Mouse (Mus musculus): ENCODE data around the gene Erc2. TPM values are rescaled to one million over a fixed set of nuclear protein-coding genes. Genes with fewer than 3 reads are reported as not detected.

The Erc2 gene
- polyA plus RNA-seq, 1 experiment from 2014 or later = 4.3 TPM

- Histone ChIP-seq H3K4me3 (ENCODE audit: low read length) (no peak overlapping the region), H3K9ac (ENCODE audit: low read depth, low read length) (no peak overlapping the region), H3K4me2 (ENCODE audit: low read depth, low read length) (no peak overlapping the region), H3K4me1 (ENCODE audit: control insufficient read depth, insufficient read depth, low read length) (no peaks in the 10 kb centered on the region), H3K27ac (ENCODE audit: low read length) (no peak overlapping the region), H3K9me3 (ENCODE audit: control insufficient read depth, low read length) (no peaks in the 10 kb centered on the region), H3K27me3 (replicated peaks; ENCODE audit: control insufficient read depth, insufficient read depth, low read length) (no peaks in the 10 kb centered on the region), H3K36me3 (ENCODE audit: control insufficient read depth, insufficient read depth, low read length) (no peaks in the 10 kb centered on the region)
- 22% methylated on average over 3 of the region's 3 CpGs for WGBS
- no peak for ATAC-seq
Observed at GRCm38 (mm10) chr14:27741248-27741916, 119.2 kb downstream of the Erc2 start.

- WGBS = 69% methylated on average over 1 of the region's 1 CpGs
Observed at GRCm38 (mm10) chr14:27754340-27754739, 132.1 kb downstream of the Erc2 start.

GRCm38 (mm10) chr14:27756901-27757300, 134.7 kb downstream of the Erc2 start:
- 73% methylated on average over 5 of the region's 5 CpGs for WGBS

More at GRCm38 (mm10) chr14:27754340-27754739, 132.1 kb downstream of the Erc2 start:
- Histone ChIP-seq H3K36me3 (ENCODE audit: control insufficient read depth, insufficient read depth, low read length) (no peaks in the 10 kb centered on the region), H3K9ac (ENCODE audit: low read depth, low read length) (no peak overlapping the region), H3K9me3 (ENCODE audit: control insufficient read depth, low read length) (no peaks in the 10 kb centered on the region), H3K4me3 (ENCODE audit: low read length) (no peak overlapping the region), H3K4me1 (ENCODE audit: control insufficient read depth, insufficient read depth, low read length) (no peaks in the 10 kb centered on the region), H3K27ac (ENCODE audit: low read length) (no peak overlapping the region), H3K4me2 (ENCODE audit: low read depth, low read length) (no peak overlapping the region), H3K27me3 (replicated peaks; ENCODE audit: control insufficient read depth, insufficient read depth, low read length) (no peaks in the 10 kb centered on the region)
- ATAC-seq = no peak

GRCm38 (mm10) chr14:27758230-27758629, 136.0 kb downstream of the Erc2 start:
- H3K4me3 ChIP-seq (ENCODE audit: low read length) = no peak overlapping the region
- 89% methylated on average over 1 of the region's 1 CpGs for WGBS

More at GRCm38 (mm10) chr14:27756901-27757300, 134.7 kb downstream of the Erc2 start:
- Histone ChIP-seq H3K4me3 (ENCODE audit: low read length) (no peak overlapping the region), H3K4me1 (ENCODE audit: control insufficient read depth, insufficient read depth, low read length) (no peaks in the 10 kb centered on the region), H3K4me2 (ENCODE audit: low read depth, low read length) (no peak overlapping the region), H3K27me3 (replicated peaks; ENCODE audit: control insufficient read depth, insufficient read depth, low read length) (no peaks in the 10 kb centered on the region), H3K9ac (ENCODE audit: low read depth, low read length) (no peak overlapping the region), H3K9me3 (ENCODE audit: control insufficient read depth, low read length) (no peaks in the 10 kb centered on the region), H3K36me3 (ENCODE audit: control insufficient read depth, insufficient read depth, low read length) (no peaks in the 10 kb centered on the region), H3K27ac (ENCODE audit: low read length) (no peak overlapping the region)
- no peak for ATAC-seq

GRCm38 (mm10) chr14:27759069-27759628, 136.9 kb downstream of the Erc2 start:
- Histone ChIP-seq H3K27me3 (replicated peaks; ENCODE audit: control insufficient read depth, insufficient read depth, low read length) (no peaks in the 10 kb centered on the region), H3K9me3 (ENCODE audit: control insufficient read depth, low read length) (no peaks in the 10 kb centered on the region), H3K4me3 (ENCODE audit: low read length) (no peak overlapping the region), H3K4me1 (ENCODE audit: control insufficient read depth, insufficient read depth, low read length) (no peaks in the 10 kb centered on the region), H3K9ac (ENCODE audit: low read depth, low read length) (no peak overlapping the region), H3K27ac (ENCODE audit: low read length) (no peak overlapping the region), H3K36me3 (ENCODE audit: control insufficient read depth, insufficient read depth, low read length) (no peaks in the 10 kb centered on the region), H3K4me2 (ENCODE audit: low read depth, low read length) (no peak overlapping the region)
- ATAC-seq = no peak
- 88% methylated on average over 6 of the region's 6 CpGs for WGBS

More at GRCm38 (mm10) chr14:27758230-27758629, 136.0 kb downstream of the Erc2 start:
- no peak for ATAC-seq
- Histone ChIP-seq H3K36me3 (ENCODE audit: control insufficient read depth, insufficient read depth, low read length) (no peaks in the 10 kb centered on the region), H3K4me2 (ENCODE audit: low read depth, low read length) (no peak overlapping the region), H3K4me1 (ENCODE audit: control insufficient read depth, insufficient read depth, low read length) (no peaks in the 10 kb centered on the region), H3K27me3 (replicated peaks; ENCODE audit: control insufficient read depth, insufficient read depth, low read length) (no peaks in the 10 kb centered on the region), H3K9ac (ENCODE audit: low read depth, low read length) (no peak overlapping the region), H3K27ac (ENCODE audit: low read length) (no peak overlapping the region), H3K9me3 (ENCODE audit: control insufficient read depth, low read length) (no peaks in the 10 kb centered on the region)

- H3K4me3 ChIP-seq (ENCODE audit: low read length) = no peak overlapping the region
- H3K4me1 ChIP-seq (ENCODE audit: control insufficient read depth, insufficient read depth, low read length) = no peaks in the 10 kb centered on the region
- H3K36me3 ChIP-seq (ENCODE audit: control insufficient read depth, insufficient read depth, low read length) = no peaks in the 10 kb centered on the region
- H3K27me3 ChIP-seq (replicated peaks; ENCODE audit: control insufficient read depth, insufficient read depth, low read length) = no peaks in the 10 kb centered on the region
- WGBS = 89% methylated on average over 9 of the region's 9 CpGs
- ATAC-seq = no peak
- no peak overlapping the region for H3K4me2 ChIP-seq (ENCODE audit: low read depth, low read length)
- H3K27ac ChIP-seq (ENCODE audit: low read length) = no peak overlapping the region
- H3K9ac ChIP-seq (ENCODE audit: low read depth, low read length) = no peak overlapping the region
- no peaks in the 10 kb centered on the region for H3K9me3 ChIP-seq (ENCODE audit: control insufficient read depth, low read length)
Observed at GRCm38 (mm10) chr14:27759982-27760381, 137.8 kb downstream of the Erc2 start.

GRCm38 (mm10) chr14:27775367-27775766, 153.1 kb downstream of the Erc2 start:
- Histone ChIP-seq H3K4me2 (ENCODE audit: low read depth, low read length) (no peak overlapping the region), H3K27ac (ENCODE audit: low read length) (no peak overlapping the region), H3K4me3 (ENCODE audit: low read length) (no peak overlapping the region), H3K9ac (ENCODE audit: low read depth, low read length) (no peak overlapping the region), H3K36me3 (ENCODE audit: control insufficient read depth, insufficient read depth, low read length) (no peaks in the 10 kb centered on the region), H3K4me1 (ENCODE audit: control insufficient read depth, insufficient read depth, low read length) (no peaks in the 10 kb centered on the region), H3K9me3 (ENCODE audit: control insufficient read depth, low read length) (no peaks in the 10 kb centered on the region), H3K27me3 (replicated peaks; ENCODE audit: control insufficient read depth, insufficient read depth, low read length) (no peaks in the 10 kb centered on the region)
- 52% methylated on average over 5 of the region's 5 CpGs for WGBS
- no peak for ATAC-seq

GRCm38 (mm10) chr14:27778503-27778902, 156.3 kb downstream of the Erc2 start:
- ATAC-seq = no peak
- no peaks in the 10 kb centered on the region for H3K27me3 ChIP-seq (replicated peaks; ENCODE audit: control insufficient read depth, insufficient read depth, low read length)
- H3K4me2 ChIP-seq (ENCODE audit: low read depth, low read length) = no peak overlapping the region
- 82% methylated on average over 8 of the region's 8 CpGs for WGBS
- H3K4me3 ChIP-seq (ENCODE audit: low read length) = no peak overlapping the region
- H3K9me3 ChIP-seq (ENCODE audit: control insufficient read depth, low read length) = no peaks in the 10 kb centered on the region
- H3K36me3 ChIP-seq (ENCODE audit: control insufficient read depth, insufficient read depth, low read length) = no peaks in the 10 kb centered on the region
- H3K9ac ChIP-seq (ENCODE audit: low read depth, low read length) = no peak overlapping the region
- no peak overlapping the region for H3K27ac ChIP-seq (ENCODE audit: low read length)
- H3K4me1 ChIP-seq (ENCODE audit: control insufficient read depth, insufficient read depth, low read length) = no peaks in the 10 kb centered on the region

GRCm38 (mm10) chr14:27778982-27779701, 156.9 kb downstream of the Erc2 start:
- no peak overlapping the region for H3K27ac ChIP-seq (ENCODE audit: low read length)
- no peaks in the 10 kb centered on the region for H3K9me3 ChIP-seq (ENCODE audit: control insufficient read depth, low read length)
- H3K27me3 ChIP-seq (replicated peaks; ENCODE audit: control insufficient read depth, insufficient read depth, low read length) = no peaks in the 10 kb centered on the region
- H3K9ac ChIP-seq (ENCODE audit: low read depth, low read length) = no peak overlapping the region
- no peak for ATAC-seq
- H3K4me1 ChIP-seq (ENCODE audit: control insufficient read depth, insufficient read depth, low read length) = no peaks in the 10 kb centered on the region
- no peak overlapping the region for H3K4me2 ChIP-seq (ENCODE audit: low read depth, low read length)
- WGBS = 78% methylated on average over 2 of the region's 2 CpGs
- H3K4me3 ChIP-seq (ENCODE audit: low read length) = no peak overlapping the region
- H3K36me3 ChIP-seq (ENCODE audit: control insufficient read depth, insufficient read depth, low read length) = no peaks in the 10 kb centered on the region

Data from intestine, embryonic 16.5 days (tissue).